Mouse (Mus musculus) hindbrain, embryonic 16.5 days (tissue): Measurements from ENCODE around the gene Zfp652. TPM values are rescaled to one million over a fixed set of nuclear protein-coding genes. Genes with fewer than 3 reads are reported as not detected.

Experiments
- ATAC-seq: fragments of 200-750 bp; cut with Nextera tagmentation; 2 replicates; pipeline ENCODE4 v1.8.0; 2017; ENCODE audit warnings: moderate TSS enrichment, moderate library complexity
- H3K27ac ChIP-seq: fragments of 300-500 bp; sonication (generic); 2 replicates; pipeline ENCODE4 v1.5.1; 2014; ENCODE audit warnings: low read depth, mild to moderate bottlenecking, control low read depth, low read length, moderate library complexity
- H3K27me3 ChIP-seq: fragments of 300-500 bp; sonication (generic); replicated peaks from 2 replicates; pipeline ENCODE4 v1.6.1; 2014; ENCODE audit warnings: low read length; ENCODE audit not compliant: control insufficient read depth, insufficient read depth
- H3K36me3 ChIP-seq: fragments of 300-500 bp; sonication (generic); 2 replicates; pipeline ENCODE4 v1.6.1; 2014; ENCODE audit warnings: mild to moderate bottlenecking, low read length, moderate library complexity, mixed read lengths; ENCODE audit not compliant: control insufficient read depth, insufficient read depth
- H3K4me1 ChIP-seq: fragments of 300-500 bp; sonication (generic); 2 replicates; pipeline ENCODE4 v1.6.1; 2014; ENCODE audit warnings: low read depth, low read length; ENCODE audit not compliant: control insufficient read depth, insufficient read depth
- H3K4me2 ChIP-seq: fragments of 300-500 bp; sonication (generic); 2 replicates; pipeline ENCODE4 v1.6.1; 2014; ENCODE audit warnings: mild to moderate bottlenecking, low read length, control low read depth, moderate library complexity
- H3K4me3 ChIP-seq: fragments of 300-500 bp; sonication (generic); 2 replicates; pipeline ENCODE4 v1.5.1; 2014; ENCODE audit warnings: mild to moderate bottlenecking, low read length, control low read depth, moderate library complexity
- H3K9ac ChIP-seq: fragments of 300-500 bp; sonication (generic); 2 replicates; pipeline ENCODE4 v1.6.1; 2014; ENCODE audit warnings: low read depth, mild to moderate bottlenecking, control low read depth, low read length, moderate library complexity
- H3K9me3 ChIP-seq: fragments of 300-500 bp; sonication (generic); 2 replicates; pipeline ENCODE4 v1.6.1; 2014; ENCODE audit warnings: mild to moderate bottlenecking, low read length, moderate library complexity; ENCODE audit not compliant: control insufficient read depth
- WGBS: fragments of 180-500 bp; shearing (Covaris S2); extraction: QIAGEN DNeasy Blood & Tissue Kit; methylation state at CpG from one replicate; pipeline ENCODE4 v1.1.7; 2014; 5-methylcytosine and 5-hydroxymethylcytosine counted together
- polyA plus RNA-seq: library from polyadenylated mRNA; unstranded; fragments of >200 nt; fragmentation: Nextera tagmentation; extraction: Ambion mirVana; gene quantifications from 2 replicates; pipeline ENCODE4 v1.2.1, GENCODE M21; 2015

Zfp652 gene
- polyA plus RNA-seq, 1 experiment from 2014 or later: 21.7 TPM

GRCm38 (mm10) chr11:95833006-95833570 lies 120.6 kb downstream of the Zfp652 start:
- Histone ChIP-seq H3K27ac (no peak overlapping the region), H3K27me3 (peaks cover 69% of the 10 kb centered on the region), H3K4me3 (no peak overlapping the region), H3K9me3 (no peaks in the 10 kb centered on the region), H3K9ac (no peak overlapping the region), H3K4me2 (no peak overlapping the region), H3K36me3 (no peaks in the 10 kb centered on the region), H3K4me1 (peaks cover 26% of the 10 kb centered on the region)
- ATAC-seq: no peak
- 29% methylated on average over 8 of the region's 8 CpGs for WGBS

GRCm38 (mm10) chr11:95833631-95834142 lies 121.2 kb downstream of the Zfp652 start:
- H3K4me2 ChIP-seq: peak overlapping the region; percentile 5; the same call in 1 of the 2 replicates
- WGBS: 10% methylated on average over 18 of the region's 18 CpGs
- peaks cover 63% of the 10 kb centered on the region for H3K27me3 ChIP-seq
- H3K36me3 ChIP-seq: no peaks in the 10 kb centered on the region
- no peak overlapping the region for H3K27ac ChIP-seq
- no peak for ATAC-seq
- no peaks in the 10 kb centered on the region for H3K9me3 ChIP-seq
- H3K4me1 ChIP-seq: peaks cover 26% of the 10 kb centered on the region
- peak overlapping the region; percentile 20; the same call in 1 of the 2 replicates for H3K9ac ChIP-seq
- no peak overlapping the region for H3K4me3 ChIP-seq

- H3K4me2 ChIP-seq: peak overlapping the region; percentile 5; the same call in 1 of the 2 replicates
- WGBS: 6% methylated on average over 21 of the region's 22 CpGs
Measured at GRCm38 (mm10) chr11:95834143-95834667, 121.7 kb downstream of the Zfp652 start.

GRCm38 (mm10) chr11:95834742-95835710 lies 122.6 kb downstream of the Zfp652 start:
- H3K9me3 ChIP-seq: no peaks in the 10 kb centered on the region
- H3K4me2 ChIP-seq: no peak overlapping the region
- 23% methylated on average over 15 of the region's 15 CpGs for WGBS
- ATAC-seq: no peak
- no peaks in the 10 kb centered on the region for H3K36me3 ChIP-seq
- H3K4me1 ChIP-seq: peaks cover 26% of the 10 kb centered on the region
- no peak overlapping the region for H3K27ac ChIP-seq
- no peak overlapping the region for H3K4me3 ChIP-seq
- H3K27me3 ChIP-seq: peaks cover 49% of the 10 kb centered on the region
- no peak overlapping the region for H3K9ac ChIP-seq

More at GRCm38 (mm10) chr11:95834143-95834667, 121.7 kb downstream of the Zfp652 start:
- peak overlapping the region; percentile 20; the same call in 1 of the 2 replicates for H3K9ac ChIP-seq
- peaks cover 58% of the 10 kb centered on the region for H3K27me3 ChIP-seq
- H3K27ac ChIP-seq: no peak overlapping the region
- H3K9me3 ChIP-seq: no peaks in the 10 kb centered on the region
- H3K36me3 ChIP-seq: no peaks in the 10 kb centered on the region
- no peak overlapping the region for H3K4me3 ChIP-seq
- no peak for ATAC-seq
- peaks cover 26% of the 10 kb centered on the region for H3K4me1 ChIP-seq

GRCm38 (mm10) chr11:95835832-95836231 lies 123.4 kb downstream of the Zfp652 start:
- Histone ChIP-seq H3K27me3 (peaks cover 46% of the 10 kb centered on the region), H3K4me3 (no peak overlapping the region)
- no peak for ATAC-seq

GRCm38 (mm10) chr11:95836433-95836832 lies 124.0 kb downstream of the Zfp652 start:
- H3K4me1 ChIP-seq: peaks cover 16% of the 10 kb centered on the region
- no peak overlapping the region for H3K9ac ChIP-seq
- no peak overlapping the region for H3K27ac ChIP-seq
- peaks cover 40% of the 10 kb centered on the region for H3K27me3 ChIP-seq
- no peak overlapping the region for H3K4me2 ChIP-seq
- 58% methylated on average over 6 of the region's 6 CpGs for WGBS
- ATAC-seq: no peak
- no peaks in the 10 kb centered on the region for H3K9me3 ChIP-seq
- no peaks in the 10 kb centered on the region for H3K36me3 ChIP-seq
- H3K4me3 ChIP-seq: no peak overlapping the region

More at GRCm38 (mm10) chr11:95835832-95836231, 123.4 kb downstream of the Zfp652 start:
- H3K4me2 ChIP-seq: no peak overlapping the region
- H3K9ac ChIP-seq: no peak overlapping the region
- H3K27ac ChIP-seq: no peak overlapping the region
- 50% methylated on average over 6 of the region's 6 CpGs for WGBS
- peaks cover 18% of the 10 kb centered on the region for H3K4me1 ChIP-seq
- H3K9me3 ChIP-seq: no peaks in the 10 kb centered on the region
- no peaks in the 10 kb centered on the region for H3K36me3 ChIP-seq

- Histone ChIP-seq H3K4me2 (no peak within 1 kb of the TSS), H3K9me3 (no peaks in the 10 kb centered on the region), H3K36me3 (no peaks in the 10 kb centered on the region), H3K27me3 (peaks cover 34% of the 10 kb centered on the region), H3K4me1 (peaks cover 16% of the 10 kb centered on the region), H3K9ac (no peak within 1 kb of the TSS), H3K4me3 (no peak within 1 kb of the TSS), H3K27ac (0 out of 2 replicates have a peak within 1 kb of the TSS, but pooled peaks have one; percentile 36)
- 55% methylated on average over 10 of the region's 10 CpGs for WGBS
- ATAC-seq: no peak
Measured at GRCm38 (mm10) chr11:95837059-95837458, 124.6 kb downstream of the Zfp652 start, which contains the start of gene Gngt2. Gngt2 (plus strand) TSS chr11:95837216.

- peaks cover 20% of the 10 kb centered on the region for H3K27me3 ChIP-seq
- no peak overlapping the region for H3K4me3 ChIP-seq
- no peak for ATAC-seq
- 74% methylated on average over 4 of the region's 4 CpGs for WGBS
- peaks cover 12% of the 10 kb centered on the region for H3K4me1 ChIP-seq
- no peak overlapping the region for H3K4me2 ChIP-seq
- H3K36me3 ChIP-seq: no peaks in the 10 kb centered on the region
- H3K27ac ChIP-seq: no peak overlapping the region
- H3K9me3 ChIP-seq: no peaks in the 10 kb centered on the region
- no peak overlapping the region for H3K9ac ChIP-seq
Measured at GRCm38 (mm10) chr11:95838598-95838997, 126.1 kb downstream of the Zfp652 start.
